Mouse (Mus musculus) c-Kit-positive CD71-negative TER-119-negative erythroid progenitor cells, embryonic 14.5 days (primary cell): Measurements from ENCODE around the gene Acvr2b.

ENCODE experiments used
- DNase-seq: peaks from one replicate; pipeline ENCODE4 v3.0.0-alpha.2; 2013; ENCODE audit warnings: low read depth

Gene Acvr2b

GRCm38 (mm10) chr9:119408898-119409664 lies 7.2 kb downstream of the Acvr2b start:
- no peak for DNase-seq

GRCm38 (mm10) chr9:119409864-119410263 lies 7.9 kb downstream of the Acvr2b start:
- DNase-seq = no peak

- DNase-seq = no peak
Measured at GRCm38 (mm10) chr9:119418025-119418424, 16.1 kb downstream of the Acvr2b start.

GRCm38 (mm10) chr9:119419852-119420438 lies 18.0 kb downstream of the Acvr2b start:
- no peak for DNase-seq

- DNase-seq = no peak
Measured at GRCm38 (mm10) chr9:119425217-119425975, 23.5 kb downstream of the Acvr2b start.

GRCm38 (mm10) chr9:119425976-119426415 lies 24.1 kb downstream of the Acvr2b start:
- DNase-seq = no peak

GRCm38 (mm10) chr9:119426483-119426882 lies 24.6 kb downstream of the Acvr2b start:
- DNase-seq = no peak

- DNase-seq = peak; percentile 48
Measured at GRCm38 (mm10) chr9:119430311-119430710, 28.4 kb downstream of the Acvr2b start.

GRCm38 (mm10) chr9:119435855-119436254 lies 33.9 kb downstream of the Acvr2b start:
- DNase-seq = no peak

GRCm38 (mm10) chr9:119438065-119438464 lies 36.1 kb downstream of the Acvr2b start:
- no peak for DNase-seq

GRCm38 (mm10) chr9:119438498-119439000 lies 36.6 kb downstream of the Acvr2b start:
- DNase-seq = no peak

GRCm38 (mm10) chr9:119444738-119445429 lies 43.0 kb downstream of the Acvr2b start, which contains the start of gene Exog:
TSS of gene Exog (plus strand) at chr9:119444943.
- DNase-seq = peak; percentile 92

GRCm38 (mm10) chr9:119445737-119446136 lies 43.8 kb downstream of the Acvr2b start:
- no peak for DNase-seq

GRCm38 (mm10) chr9:119455967-119456366 lies 54.0 kb downstream of the Acvr2b start:
- DNase-seq = no peak

- DNase-seq = no peak
Measured at GRCm38 (mm10) chr9:119457122-119457521, 55.2 kb downstream of the Acvr2b start.

GRCm38 (mm10) chr9:119460410-119460809 lies 58.5 kb downstream of the Acvr2b start:
- DNase-seq = peak; percentile 48

GRCm38 (mm10) chr9:119465056-119465455 lies 63.1 kb downstream of the Acvr2b start:
- DNase-seq = no peak

GRCm38 (mm10) chr9:119465595-119465994 lies 63.7 kb downstream of the Acvr2b start:
- DNase-seq = no peak

GRCm38 (mm10) chr9:119469691-119470353 lies 67.9 kb downstream of the Acvr2b start:
- no peak for DNase-seq

- no peak for DNase-seq
Measured at GRCm38 (mm10) chr9:119472412-119472918, 70.5 kb downstream of the Acvr2b start.

GRCm38 (mm10) chr9:119473011-119473410 lies 71.1 kb downstream of the Acvr2b start:
- no peak for DNase-seq
